28 mouse cellular contexts compared by ENCODE assay signal in genomic region chr2:118375931-118376330, GRCm38 (mm10). TPM values are rescaled to one million over a fixed set of nuclear protein-coding genes. Genes with fewer than 3 reads are reported as not detected.
A peak's percentile ranks its signal among the peaks of the same experiment; 100 is the strongest.
DNase-seq lines count a peak whose midpoint lies in the region; TF ChIP-seq lines count a peak whose summit lies in the region.
"Had no signal": no experiment of that assay in that cellular context is flagged by ENCODE, and none has a peak within 500 bp of the region (broad histone marks: within the 10 kb centered on the region; RNA-seq: fewer than 3 reads in every experiment).

No protein-coding gene starts in this region.

- no peaks in the 10 kb centered on the region; the same call in 1 of the 2 replicates for H3K4me1 ChIP-seq in embryonic fibroblast, embryonic 13.5 days (ENCODE audit: control insufficient read depth, insufficient read depth, low read length)
- peaks cover 19% of the 10 kb centered on the region for H3K4me1 ChIP-seq in forebrain, embryonic 10.5 days

- H3K27ac ChIP-seq in embryonic fibroblast, embryonic 13.5 days (ENCODE audit: insufficient read depth, low read length) = peak overlapping the region; percentile 62; the same call in 1 of the 2 replicates
- H3K27ac ChIP-seq in forebrain, embryonic 10.5 days = no peak overlapping the region
- H3K27ac ChIP-seq: embryonic facial prominence, embryonic 12.5 days; forebrain, embryonic 13.5 days; heart, adult 2 months; heart, embryonic 13.5 days; hindbrain, postnatal 0 days; kidney, embryonic 15.5 days; limb, embryonic 12.5 days; midbrain, embryonic 13.5 days; neural tube, embryonic 12.5 days had no signal

- H3K27me3 ChIP-seq in forebrain, embryonic 10.5 days (ENCODE audit: poor library complexity, severe bottlenecking) = peaks cover 66% of the 10 kb centered on the region

- no peak for TF ChIP-seq POLR2A in embryonic fibroblast, embryonic 13.5 days (IDR thresholded peaks at IDR 0.05; ENCODE audit: low read depth, low read length)

- peak; percentile 20 to 50 for DNase-seq in frontal cortex, adult 2 months (ENCODE audit: extremely low spot score in 1 of 2, low spot score in 1 of 2)
- no peak for DNase-seq in frontal cortex, postnatal 10 days (ENCODE audit: low spot score in 2 of 2)
- peak; percentile 35 to 37 for DNase-seq in right cerebral cortex, adult 2 months (ENCODE audit: low spot score in 2 of 2)
- DNase-seq in right cerebral cortex, postnatal 4 days = no peak
- no peak for DNase-seq in forebrain, embryonic 10.5 days (ENCODE audit: extremely low spot score, low spot score)
- DNase-seq in embryo, embryonic 9.5 days (ENCODE audit: extremely low spot score) = no peak
- DNase-seq: cerebellum, adult 11-12 months; cerebellum, postnatal 14 days; gastrocnemius, postnatal 25 days; heart, adult 2 months; heart, postnatal 14 days; kidney, adult 11 months; kidney, postnatal 36 days; liver, postnatal 0 days; lung, postnatal 10 days; spleen, adult 18-20 months had no signal

- no peaks in the 10 kb centered on the region for H3K9me3 ChIP-seq in forebrain, embryonic 10.5 days
- H3K9me3 ChIP-seq: embryonic facial prominence, embryonic 12.5 days; forebrain, embryonic 13.5 days; heart, embryonic 13.5 days; kidney, embryonic 15.5 days; limb, embryonic 12.5 days; midbrain, embryonic 13.5 days; neural tube, embryonic 12.5 days had no signal

- no peak for TF ChIP-seq CTCF in embryonic fibroblast, embryonic 13.5 days (IDR thresholded peaks at IDR 0.05; ENCODE audit: borderline replicate concordance, insufficient read depth, low read length)

- no peak overlapping the region for H3K4me3 ChIP-seq in embryonic fibroblast, embryonic 13.5 days (ENCODE audit: insufficient read depth, low read length)
- H3K4me3 ChIP-seq in forebrain, embryonic 10.5 days = no peak overlapping the region
- H3K4me3 ChIP-seq: embryonic facial prominence, embryonic 12.5 days; erythroblast, embryonic 14.5 days; forebrain, embryonic 13.5 days; heart, adult 2 months; heart, embryonic 13.5 days; kidney, embryonic 15.5 days; left cerebral cortex, adult 2 months; limb, embryonic 12.5 days; megakaryocyte, embryonic 14.5 days; midbrain, embryonic 13.5 days; neural tube, embryonic 12.5 days had no signal

- no peaks in the 10 kb centered on the region for H3K36me3 ChIP-seq in forebrain, embryonic 10.5 days (replicated peaks)
- H3K36me3 ChIP-seq: embryonic facial prominence, embryonic 12.5 days; heart, embryonic 13.5 days; kidney, embryonic 15.5 days; limb, embryonic 12.5 days; midbrain, embryonic 13.5 days; neural tube, embryonic 12.5 days had no signal

RNA-seq across cellular contexts. Expression of gene Gpr176, which starts 2.7 kb away (rescaled TPM):
- 3.7 and 4.7 TPM in 2 replicates for polyA plus RNA-seq in frontal cortex, adult 2 months (2012; rRNA removed)
- polyA plus RNA-seq in embryonic fibroblast, embryonic 13.5 days (2011; ENCODE audit: insufficient read length, low read depth, missing spikeins) = 60.0 and 79.4 TPM in 2 replicates
- polyA plus RNA-seq in forebrain, embryonic 10.5 days (2016; fragmentation: Nextera tagmentation; extraction: Ambion mirVana) = 0.04 and 0.17 TPM in 2 replicates
- polyA plus RNA-seq: erythroblast, embryonic 14.5 days had no signal

RNA-seq across cellular contexts. Expression of gene Eif2ak4, which starts 12.5 kb away (rescaled TPM):
- 19.1 and 22.0 TPM in 2 replicates for polyA plus RNA-seq in frontal cortex, adult 2 months (2012; rRNA removed)
- polyA plus RNA-seq in embryonic fibroblast, embryonic 13.5 days (2011; ENCODE audit: insufficient read length, low read depth, missing spikeins) = 18.3 and 20.0 TPM in 2 replicates
- polyA plus RNA-seq in forebrain, embryonic 10.5 days (2016; fragmentation: Nextera tagmentation; extraction: Ambion mirVana) = 14.0 and 14.2 TPM in 2 replicates

Comparison
In these comparisons a context has a peak if more than half of its experiments do, and no peak if none do; other contexts are left out.
1. DNase-seq: peak in frontal cortex, adult 2 months (2 of 2) and right cerebral cortex, adult 2 months (2 of 2); none in frontal cortex, postnatal 10 days (0 of 2), right cerebral cortex, postnatal 4 days (single experiment), forebrain, embryonic 10.5 days (single experiment) and embryo, embryonic 9.5 days (single experiment).
2. RNA of gene Gpr176, which starts 2.7 kb away (polyA plus RNA-seq): 60.0 to 79.4 TPM in embryonic fibroblast, embryonic 13.5 days; 3.7 to 4.7 TPM in frontal cortex, adult 2 months and 0.04 to 0.17 TPM in forebrain, embryonic 10.5 days; every median in the first group is over 10 times any median in the second.